Mouse (Mus musculus) midbrain, embryonic 12.5 days (tissue): ENCODE measurements at regions not wholly inside any gene's neighbourhood (a gene's known extent, or its start where the extent isn't known, plus 50 kb on each side); places are given as distances from the start of the nearest gene placed in this dataset.
A peak's percentile ranks its signal among the peaks of the same experiment; 100 is the strongest.

ENCODE experiments used
- ATAC-seq: fragments of 200-750 bp; cut with Nextera tagmentation; 2 replicates; pipeline ENCODE4 v1.8.0; 2017; ENCODE audit warnings: low read depth, moderate TSS enrichment, moderate library complexity; ENCODE audit not compliant: low FRiP score
- H3K27ac ChIP-seq: fragments of 300-500 bp; sonication (generic); replicated peaks from 2 replicates; pipeline ENCODE4 v1.5.1; 2016; ENCODE audit warnings: mild to moderate bottlenecking
- H3K27me3 ChIP-seq: fragments of 300-500 bp; sonication (generic); 2 replicates; pipeline ENCODE4 v1.6.1; 2016; ENCODE audit warnings: mild to moderate bottlenecking
- H3K36me3 ChIP-seq: fragments of 300-500 bp; sonication (generic); 2 replicates; pipeline ENCODE4 v1.6.1; 2016
- H3K4me1 ChIP-seq: fragments of 300-500 bp; sonication (generic); 2 replicates; pipeline ENCODE4 v1.6.1; 2016
- H3K4me2 ChIP-seq: fragments of 300-500 bp; sonication (generic); replicated peaks from 2 replicates; pipeline ENCODE4 v1.6.1; 2016; ENCODE audit warnings: mild to moderate bottlenecking, moderate library complexity
- H3K4me3 ChIP-seq: fragments of 300-500 bp; sonication (generic); 2 replicates; pipeline ENCODE4 v1.5.1; 2016; ENCODE audit warnings: mild to moderate bottlenecking
- H3K9ac ChIP-seq: fragments of 300-500 bp; sonication (generic); replicated peaks from 2 replicates; pipeline ENCODE4 v1.6.1; 2016; ENCODE audit warnings: mild to moderate bottlenecking, moderate library complexity
- H3K9me3 ChIP-seq: fragments of 300-500 bp; sonication (generic); 2 replicates; pipeline ENCODE4 v1.6.1; 2016; ENCODE audit warnings: mild to moderate bottlenecking
- WGBS: fragments of 180-500 bp; shearing (Covaris S2); methylation state at CpG from one replicate; pipeline ENCODE4 v1.1.7; 2016; 5-methylcytosine and 5-hydroxymethylcytosine counted together

DNA sequence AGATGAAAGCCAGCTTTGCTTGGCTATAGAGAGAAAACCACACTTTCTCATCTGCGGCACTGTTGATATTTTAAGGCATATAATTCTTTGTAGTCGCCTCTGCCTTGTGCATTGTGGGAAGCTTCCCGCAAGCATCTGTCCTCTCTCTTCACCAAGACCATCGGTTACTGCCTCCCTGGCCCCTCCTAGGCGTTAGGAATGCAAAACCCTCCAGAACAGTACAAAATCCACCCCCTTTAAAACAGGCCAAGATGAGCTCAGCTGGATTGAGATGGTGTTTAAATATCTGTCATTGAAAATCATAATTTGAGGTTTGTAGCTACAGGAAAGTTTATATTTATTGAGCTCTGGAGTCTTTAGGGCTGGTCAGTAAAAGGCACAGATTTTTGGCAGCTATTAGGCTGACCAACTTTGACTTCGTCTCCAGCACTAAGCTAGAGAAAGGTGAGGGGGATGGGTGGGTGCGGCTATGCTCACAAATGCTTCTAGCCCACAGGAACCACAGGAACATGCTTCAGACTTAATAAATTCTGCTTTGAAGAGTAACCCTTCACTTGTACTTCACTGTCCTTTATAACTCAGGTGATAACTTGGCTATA is 856.7 kb upstream of the Adgrl2 start:
- Histone ChIP-seq H3K36me3 (no peaks in the 10 kb centered on the region), H3K27ac (no peak overlapping the region), H3K27me3 (0 out of 2 replicates have a peak, but pooled peaks cover 6% of the 10 kb centered on the region), H3K4me2 (no peak overlapping the region), H3K9ac (no peak overlapping the region), H3K9me3 (no peaks in the 10 kb centered on the region), H3K4me1 (peaks cover 6% of the 10 kb centered on the region), H3K4me3 (no peak overlapping the region)
- no peak for ATAC-seq
- WGBS: 71% methylated on average over 7 of the region's 7 CpGs

DNA sequence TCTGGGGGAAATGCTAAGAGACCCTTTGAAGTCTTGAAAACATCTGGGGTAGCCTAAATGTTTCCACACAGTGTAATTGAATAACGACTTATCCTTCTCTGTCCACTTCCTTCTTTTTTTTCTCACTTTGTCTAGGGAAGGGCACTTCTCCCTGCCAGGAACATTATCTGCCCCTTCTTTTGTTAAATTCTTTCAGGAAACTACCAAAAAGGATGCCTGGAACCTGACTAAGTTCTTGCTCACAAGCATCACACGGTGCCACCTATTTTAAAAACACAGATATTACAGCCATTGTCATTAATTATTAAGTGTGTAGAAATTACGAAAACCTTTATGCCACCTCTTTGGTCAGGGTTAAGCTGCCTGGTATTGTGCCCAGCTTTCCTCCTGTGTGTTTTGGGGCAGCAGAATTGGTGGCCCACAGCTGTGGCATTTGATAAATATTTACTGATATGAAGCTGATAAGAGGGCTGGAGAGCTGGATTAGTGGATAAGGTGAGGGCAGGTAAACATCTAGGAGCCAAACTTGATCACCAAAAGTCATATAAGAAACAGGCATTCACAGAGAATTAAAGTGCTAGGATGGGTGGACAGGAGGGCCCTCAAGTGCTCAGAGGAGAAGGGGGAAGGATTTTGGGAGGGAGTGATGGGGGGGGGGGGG is 855.6 kb upstream of the Adgrl2 start:
- Histone ChIP-seq H3K4me2 (no peak overlapping the region), H3K4me1 (peaks cover 6% of the 10 kb centered on the region), H3K27me3 (0 out of 2 replicates have a peak, but pooled peaks cover 6% of the 10 kb centered on the region), H3K4me3 (no peak overlapping the region), H3K27ac (no peak overlapping the region), H3K9me3 (no peaks in the 10 kb centered on the region), H3K9ac (no peak overlapping the region), H3K36me3 (no peaks in the 10 kb centered on the region)
- no peak for ATAC-seq
- 58% methylated on average over 3 of the region's 3 CpGs for WGBS

DNA sequence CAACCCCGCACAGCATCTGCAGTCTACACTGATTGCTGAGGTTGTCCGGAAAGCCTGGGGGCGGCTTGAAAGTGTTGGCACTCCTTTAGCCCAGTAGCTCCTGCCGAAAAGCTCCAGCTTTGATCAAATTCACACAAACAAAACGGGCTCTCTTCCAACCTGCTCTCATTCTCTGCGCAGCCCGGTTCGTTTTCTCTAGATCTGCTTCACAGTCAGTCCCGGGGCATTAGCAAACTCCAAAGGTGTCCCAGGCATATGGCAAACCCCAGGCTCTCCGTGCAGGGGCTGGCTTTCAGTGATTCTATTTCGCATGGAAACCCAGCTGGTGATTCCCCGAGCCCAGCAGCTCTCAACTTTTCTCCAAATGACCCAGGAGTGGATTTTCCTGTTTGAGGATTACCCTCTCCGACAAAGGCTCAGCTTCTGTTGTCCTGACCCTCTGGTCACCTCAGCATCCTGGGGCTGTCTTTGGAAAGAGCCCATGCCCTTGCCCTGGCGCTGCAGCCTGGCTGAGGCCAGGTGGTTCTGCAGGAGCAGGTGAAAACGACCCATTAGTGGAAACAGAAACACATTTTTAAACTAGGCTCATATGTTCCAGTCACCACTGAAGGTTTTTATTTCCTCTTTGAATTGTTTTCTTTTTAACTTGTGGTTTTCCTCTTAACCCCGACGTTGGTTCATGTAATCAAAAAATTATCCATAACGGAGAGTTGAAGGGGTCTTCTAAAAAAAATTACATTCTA is 854.9 kb upstream of the Adgrl2 start:
- no peaks in the 10 kb centered on the region for H3K36me3 ChIP-seq
- peaks cover 6% of the 10 kb centered on the region for H3K4me1 ChIP-seq
- no peak overlapping the region for H3K9ac ChIP-seq
- peak; percentile 50; the same call in 1 of the 2 replicates for ATAC-seq
- H3K9me3 ChIP-seq: no peaks in the 10 kb centered on the region
- peak overlapping the region; percentile 43 for H3K4me2 ChIP-seq
- 14% methylated on average over 18 of the region's 18 CpGs for WGBS
- peak overlapping the region; percentile 4; the same call in 1 of the 2 replicates for H3K4me3 ChIP-seq
- H3K27me3 ChIP-seq: 0 out of 2 replicates have a peak, but pooled peaks cover 6% of the 10 kb centered on the region
- H3K27ac ChIP-seq: no peak overlapping the region

DNA sequence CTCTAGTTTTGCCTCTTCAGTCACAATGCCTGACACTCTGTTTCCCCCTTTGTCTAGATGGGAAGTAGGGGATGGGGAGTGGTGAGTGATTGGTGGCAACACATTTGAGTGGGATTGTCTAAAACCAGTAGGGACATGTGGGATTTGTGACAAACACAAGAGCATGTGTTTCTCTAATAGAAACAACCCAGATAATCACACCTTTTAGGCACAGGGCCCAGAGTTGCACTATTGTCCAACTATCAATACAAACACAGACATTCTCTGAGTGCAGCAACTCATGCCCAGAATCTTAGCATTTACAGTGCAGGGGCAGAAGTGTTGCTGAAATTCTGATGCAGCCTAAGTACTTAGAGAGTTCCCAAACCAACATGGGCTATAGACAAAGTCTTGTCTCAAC is 847.6 kb upstream of the Adgrl2 start:
- H3K36me3 ChIP-seq: no peaks in the 10 kb centered on the region
- no peaks in the 10 kb centered on the region for H3K27me3 ChIP-seq
- H3K27ac ChIP-seq: no peak overlapping the region
- H3K9ac ChIP-seq: no peak overlapping the region
- no peaks in the 10 kb centered on the region for H3K9me3 ChIP-seq
- H3K4me1 ChIP-seq: 0 out of 2 replicates have a peak, but pooled peaks cover 3% of the 10 kb centered on the region
- no peak for ATAC-seq
- H3K4me2 ChIP-seq: no peak overlapping the region
- no peak overlapping the region for H3K4me3 ChIP-seq

DNA sequence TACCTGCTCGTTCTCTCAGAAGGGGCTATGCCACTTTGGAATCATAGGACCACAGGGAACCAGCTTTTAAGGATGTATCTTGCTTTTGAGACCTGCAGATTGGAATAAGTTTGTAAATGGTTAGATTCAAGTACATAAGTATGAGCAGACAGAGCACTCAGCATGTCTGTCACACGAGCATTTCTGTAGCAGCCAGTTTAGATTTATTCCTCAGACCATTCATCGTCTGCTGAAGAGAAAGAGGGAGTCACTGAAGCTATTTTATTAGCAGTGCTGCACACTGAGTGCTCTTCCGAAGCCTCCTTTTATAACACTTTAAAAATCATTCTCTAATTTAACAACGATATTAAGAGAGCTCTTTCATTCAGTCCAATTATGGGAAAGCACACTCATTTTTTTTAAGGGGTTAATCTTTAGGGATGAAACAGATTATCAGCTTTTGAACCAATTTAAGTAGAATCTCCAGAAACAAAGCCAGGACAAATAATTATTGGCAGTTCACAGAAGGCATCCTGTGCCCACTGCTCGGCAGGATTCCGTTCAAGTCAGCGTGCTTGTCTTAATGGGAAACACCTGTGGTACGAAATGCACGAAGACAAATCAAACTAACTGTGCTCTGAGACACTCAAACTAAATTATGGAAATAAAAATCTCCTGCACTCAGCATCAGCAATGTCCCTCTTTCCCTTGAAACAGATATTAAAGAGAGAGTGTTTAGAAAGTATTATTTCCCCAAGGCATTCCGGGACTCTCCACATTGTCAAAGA is 846.3 kb upstream of the Adgrl2 start:
- Histone ChIP-seq H3K4me1 (0 out of 2 replicates have a peak, but pooled peaks cover 3% of the 10 kb centered on the region), H3K36me3 (no peaks in the 10 kb centered on the region), H3K4me3 (no peak overlapping the region), H3K27ac (no peak overlapping the region), H3K9me3 (no peaks in the 10 kb centered on the region), H3K9ac (no peak overlapping the region), H3K4me2 (no peak overlapping the region), H3K27me3 (no peaks in the 10 kb centered on the region)
- ATAC-seq: no peak
- WGBS: 44% methylated on average over 11 of the region's 11 CpGs

DNA sequence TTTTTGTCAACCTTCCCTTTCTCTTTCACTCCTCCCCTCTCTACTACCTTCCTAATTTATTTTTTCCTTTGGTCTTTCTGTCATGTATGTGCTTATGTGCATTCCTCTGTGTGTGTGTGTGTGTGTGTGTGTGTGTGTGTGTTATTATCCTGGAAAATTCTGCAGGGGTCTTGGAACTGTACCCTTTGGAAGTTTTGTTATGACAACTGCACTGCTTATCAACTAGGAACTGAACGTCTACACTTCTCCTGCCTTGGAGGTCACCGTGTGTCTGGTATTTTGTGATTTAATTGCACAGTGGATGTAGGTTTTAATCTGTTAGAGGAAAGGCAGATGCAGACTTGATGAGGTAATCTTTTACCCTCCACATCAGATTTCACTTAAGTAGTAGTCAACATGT is 836.8 kb upstream of the Adgrl2 start:
- peaks cover 12% of the 10 kb centered on the region; the same call in 1 of the 2 replicates for H3K4me1 ChIP-seq
- H3K4me2 ChIP-seq: no peak overlapping the region
- WGBS: 39% methylated on average over 2 of the region's 2 CpGs
- no peaks in the 10 kb centered on the region; the same call in 1 of the 2 replicates for H3K27me3 ChIP-seq
- H3K9ac ChIP-seq: no peak overlapping the region
- no peaks in the 10 kb centered on the region for H3K36me3 ChIP-seq
- no peak overlapping the region for H3K4me3 ChIP-seq
- H3K27ac ChIP-seq: no peak overlapping the region
- ATAC-seq: peak; percentile 47; the same call in 1 of the 2 replicates
- H3K9me3 ChIP-seq: no peaks in the 10 kb centered on the region

DNA sequence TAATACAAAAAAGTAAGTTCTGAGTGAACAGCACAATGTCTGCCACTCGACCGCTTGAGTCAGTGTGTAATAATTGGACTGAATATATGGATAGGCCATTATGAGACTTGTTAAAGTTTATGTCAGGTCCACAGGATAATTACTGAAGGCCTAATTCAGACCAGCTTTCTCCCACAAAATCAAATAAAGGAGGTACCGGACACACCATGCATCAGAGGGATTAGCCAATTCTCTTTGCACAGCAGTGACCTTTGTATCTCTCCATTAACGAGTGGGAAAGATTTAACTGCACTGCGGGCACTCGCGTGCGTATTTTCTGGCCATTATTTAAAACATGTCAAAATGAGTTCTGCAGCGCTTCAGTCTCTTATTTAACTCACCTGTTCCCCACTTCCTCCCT is 836.4 kb upstream of the Adgrl2 start:
- WGBS: 14% methylated on average over 9 of the region's 9 CpGs
- Histone ChIP-seq H3K4me1 (peaks cover 12% of the 10 kb centered on the region; the same call in 1 of the 2 replicates), H3K9me3 (no peaks in the 10 kb centered on the region), H3K4me2 (no peak overlapping the region), H3K27ac (no peak overlapping the region), H3K9ac (no peak overlapping the region), H3K27me3 (no peaks in the 10 kb centered on the region; the same call in 1 of the 2 replicates), H3K36me3 (no peaks in the 10 kb centered on the region), H3K4me3 (no peak overlapping the region)
- ATAC-seq: peak; percentile 65

DNA sequence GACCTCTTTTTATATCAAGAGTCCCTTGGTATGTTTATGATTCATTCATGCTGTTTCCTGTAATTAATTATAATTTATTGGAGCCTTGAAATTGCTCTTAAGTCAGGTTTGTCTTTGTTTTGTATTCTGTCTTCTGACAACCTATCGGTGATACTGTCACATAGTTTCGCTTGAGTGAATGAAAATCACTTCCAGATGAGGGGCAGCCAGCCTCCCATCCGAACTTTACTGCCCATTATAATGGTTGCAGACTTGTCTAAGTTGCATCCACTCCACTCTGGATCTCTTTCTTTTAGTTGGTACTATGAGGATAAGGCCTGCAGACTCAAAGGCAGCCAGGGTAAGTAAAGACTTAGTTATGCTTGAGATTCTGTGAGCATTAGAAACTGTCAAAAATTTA is 830.3 kb upstream of the Adgrl2 start:
- H3K9me3 ChIP-seq: no peaks in the 10 kb centered on the region
- no peaks in the 10 kb centered on the region for H3K36me3 ChIP-seq
- H3K4me1 ChIP-seq: peaks cover 2% of the 10 kb centered on the region; the same call in 1 of the 2 replicates
- no peak for ATAC-seq
- H3K27me3 ChIP-seq: no peaks in the 10 kb centered on the region
- H3K9ac ChIP-seq: no peak overlapping the region
- H3K27ac ChIP-seq: no peak overlapping the region
- 76% methylated on average over 3 of the region's 3 CpGs for WGBS
- H3K4me3 ChIP-seq: no peak overlapping the region
- H3K4me2 ChIP-seq: no peak overlapping the region

DNA sequence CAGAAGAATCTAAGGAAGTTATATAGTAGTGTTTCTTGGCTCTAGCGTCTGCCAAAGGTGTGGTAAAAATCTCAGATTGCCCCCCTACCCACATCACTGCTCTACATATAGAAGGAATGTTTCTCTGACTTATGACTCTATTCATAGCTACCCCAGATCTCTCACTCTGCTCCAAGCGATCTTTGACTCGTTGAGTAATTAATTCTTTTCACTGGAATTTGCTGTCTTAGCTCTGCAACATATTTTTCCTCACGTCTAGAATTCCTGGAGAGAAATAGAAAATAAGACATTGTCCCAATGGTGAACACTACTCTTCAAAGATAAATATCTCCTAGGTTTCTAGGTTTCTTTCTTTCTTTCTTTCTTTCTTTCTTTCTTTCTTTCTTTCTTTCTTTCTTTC is 829.5 kb upstream of the Adgrl2 start:
- H3K9ac ChIP-seq: no peak overlapping the region
- no peaks in the 10 kb centered on the region for H3K36me3 ChIP-seq
- H3K27me3 ChIP-seq: no peaks in the 10 kb centered on the region
- no peak overlapping the region for H3K4me3 ChIP-seq
- 78% methylated on average over 4 of the region's 4 CpGs for WGBS
- H3K9me3 ChIP-seq: no peaks in the 10 kb centered on the region
- no peaks in the 10 kb centered on the region for H3K4me1 ChIP-seq
- H3K4me2 ChIP-seq: no peak overlapping the region
- H3K27ac ChIP-seq: no peak overlapping the region
- ATAC-seq: no peak

DNA sequence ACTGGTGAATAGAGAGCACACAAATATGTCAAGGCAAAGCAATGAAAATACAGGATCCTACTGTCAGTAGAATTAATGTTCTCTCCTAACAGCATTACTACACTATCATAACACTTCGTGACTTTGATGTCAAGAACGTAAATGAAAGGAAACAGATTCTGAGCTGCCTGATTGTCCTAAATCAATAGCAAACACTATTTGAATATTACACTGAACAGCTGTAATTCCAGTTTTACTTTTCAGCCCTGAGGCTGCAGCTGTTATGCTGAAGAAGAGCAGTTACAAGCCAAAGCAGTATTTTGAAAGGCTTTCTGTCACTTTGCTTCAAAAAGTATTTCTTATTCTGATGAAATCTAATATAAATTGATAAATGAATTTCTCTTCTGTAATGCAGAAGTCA is 828.7 kb upstream of the Adgrl2 start:
- no peak overlapping the region for H3K4me3 ChIP-seq
- H3K4me2 ChIP-seq: no peak overlapping the region
- no peaks in the 10 kb centered on the region for H3K9me3 ChIP-seq
- no peaks in the 10 kb centered on the region for H3K36me3 ChIP-seq
- ATAC-seq: no peak
- H3K4me1 ChIP-seq: no peaks in the 10 kb centered on the region
- no peaks in the 10 kb centered on the region for H3K27me3 ChIP-seq
- no peak overlapping the region for H3K9ac ChIP-seq
- H3K27ac ChIP-seq: no peak overlapping the region
- WGBS: 84% methylated on average over 2 of the region's 2 CpGs

DNA sequence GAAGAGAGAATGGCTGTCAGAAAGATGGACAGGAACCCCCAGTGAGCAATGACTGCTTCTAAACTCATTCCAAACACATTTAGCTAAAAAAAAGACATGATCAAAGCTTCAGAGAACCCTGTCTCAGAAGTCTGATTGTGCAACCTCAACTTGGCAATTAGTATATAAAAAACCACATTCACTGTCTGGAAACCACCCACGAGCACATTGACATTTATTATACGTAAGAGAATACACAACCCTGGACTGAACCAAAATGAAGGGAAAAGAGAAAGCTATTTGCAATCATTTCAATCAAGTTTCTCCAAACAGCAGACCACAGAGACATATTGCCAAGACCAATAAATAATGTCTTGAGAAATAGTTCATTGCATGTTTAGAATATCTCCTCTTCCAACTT is 820.7 kb upstream of the Adgrl2 start:
- 66% methylated on average over 2 of the region's 2 CpGs for WGBS
- Histone ChIP-seq H3K27me3 (no peaks in the 10 kb centered on the region), H3K9ac (no peak overlapping the region), H3K4me3 (no peak overlapping the region), H3K36me3 (no peaks in the 10 kb centered on the region), H3K4me2 (no peak overlapping the region), H3K9me3 (no peaks in the 10 kb centered on the region), H3K27ac (no peak overlapping the region), H3K4me1 (no peaks in the 10 kb centered on the region)
- ATAC-seq: no peak

DNA sequence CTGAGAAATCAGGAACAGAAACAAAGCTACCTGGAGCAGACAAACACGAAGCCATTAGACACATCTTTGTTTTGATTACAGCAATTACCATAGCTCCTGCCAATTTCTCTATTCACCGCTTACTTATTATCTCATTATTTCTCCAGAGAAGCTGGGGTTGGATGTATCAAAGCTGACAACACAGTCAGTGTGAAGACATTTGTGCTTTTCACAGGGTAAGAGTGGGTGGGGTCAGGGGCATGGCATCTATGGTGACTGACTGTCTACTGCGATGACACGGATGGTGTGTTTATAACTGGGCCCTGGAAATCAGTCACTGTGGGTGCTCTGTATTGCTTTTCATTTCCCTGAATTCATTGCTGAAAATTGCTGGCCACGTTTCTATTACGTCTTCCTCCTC is 815.0 kb upstream of the Adgrl2 start:
- WGBS: 72% methylated on average over 6 of the region's 6 CpGs
- H3K4me2 ChIP-seq: no peak overlapping the region
- no peaks in the 10 kb centered on the region for H3K4me1 ChIP-seq
- no peaks in the 10 kb centered on the region for H3K36me3 ChIP-seq
- no peak for ATAC-seq
- no peak overlapping the region for H3K27ac ChIP-seq
- H3K27me3 ChIP-seq: no peaks in the 10 kb centered on the region
- H3K4me3 ChIP-seq: no peak overlapping the region
- H3K9me3 ChIP-seq: no peaks in the 10 kb centered on the region
- no peak overlapping the region for H3K9ac ChIP-seq
